Mouse (Mus musculus): Measurements from ENCODE around the gene Mrtfb.

DNA sequence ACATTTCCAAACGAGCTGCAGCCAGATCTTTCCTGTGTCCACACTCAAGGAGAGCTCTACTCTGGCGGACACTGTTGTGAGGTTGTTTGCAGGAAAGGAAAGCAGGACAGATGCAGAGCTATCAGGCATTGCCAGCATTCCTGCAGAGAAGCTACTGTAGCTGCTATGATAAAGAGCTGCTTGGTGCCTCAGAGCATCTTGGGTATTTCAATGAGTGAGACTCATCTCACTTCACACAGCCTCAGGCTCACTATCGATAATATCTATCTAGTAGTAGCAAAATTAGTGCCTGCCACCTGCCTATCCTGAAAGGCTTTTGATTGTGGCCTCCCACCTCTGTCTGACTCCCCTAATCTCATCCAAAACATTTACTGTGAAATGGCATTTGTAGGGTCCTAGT, 73.4 kb downstream of the Mrtfb start:
- TF ChIP-seq CTCF (IDR thresholded peaks at IDR 0.05; ENCODE audit: extremely low read depth, insufficient read depth, low read length) (no peak), POLR2A (IDR thresholded peaks at IDR 0.05; ENCODE audit: extremely low read depth, insufficient read depth, low read length) (no peak)

Measured in cortical plate, adult 2 months (tissue).